Mouse (Mus musculus) cerebellum, postnatal 14 days (tissue): ENCODE measurements around the gene Hsf5.

Experiments
- DNase-seq, 2 experiments: peaks; one replicate each; pipeline ENCODE4 v3.0.0; 2021; ENCODE audit warnings: mixed read lengths in 2 of 2

Hsf5 gene

GRCm38 (mm10) chr11:87616790-87617474, at the start of gene Hsf5:
Hsf5 (plus strand) TSS chr11:87617164.
- no peak for DNase-seq

DNA sequence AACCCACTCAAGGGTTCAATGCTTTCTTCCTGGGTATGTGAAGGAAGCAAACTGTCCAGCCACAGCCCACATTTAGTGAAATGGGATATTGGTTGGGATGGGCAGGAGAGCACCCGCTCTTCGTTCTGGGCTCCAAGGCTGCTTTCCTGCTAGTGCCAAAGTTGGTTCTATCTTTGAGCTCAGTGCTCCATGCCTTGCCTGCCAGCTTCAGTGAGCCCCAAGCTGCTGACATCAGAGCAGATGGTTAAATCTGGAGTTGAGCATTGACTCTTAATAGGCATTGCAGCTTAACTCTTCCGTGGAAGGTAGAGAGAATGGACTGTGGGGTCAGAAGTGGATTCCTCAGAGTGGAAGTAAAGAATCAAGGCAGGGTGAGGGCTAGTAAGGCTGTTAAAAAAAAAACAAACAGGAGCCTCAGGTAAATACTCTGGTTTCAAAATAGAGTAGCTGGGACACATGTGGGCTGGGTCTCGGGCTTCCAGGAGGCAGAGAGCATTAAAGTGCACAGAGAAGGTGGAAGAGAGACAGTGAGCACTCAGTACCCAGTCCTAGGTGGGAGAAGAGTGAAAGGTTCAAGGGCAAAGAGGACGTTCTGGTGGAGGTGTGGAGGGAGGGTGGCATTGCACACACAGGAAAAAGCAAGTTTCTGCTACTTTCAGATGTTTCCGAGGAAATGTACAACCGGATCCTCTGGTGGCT, 48.6 kb upstream of the Hsf5 start, which contains the start of gene Sept4:
Gene Sept4 (plus strand): TSS at position 649 of the 699 bp plus-strand sequence.
- peak in 1 of 2 experiments; percentile 38 for DNase-seq

- no peak for DNase-seq
These were observed 46.2 kb upstream of the Hsf5 start for GRCm38 (mm10) chr11:87570743-87571142.

DNA sequence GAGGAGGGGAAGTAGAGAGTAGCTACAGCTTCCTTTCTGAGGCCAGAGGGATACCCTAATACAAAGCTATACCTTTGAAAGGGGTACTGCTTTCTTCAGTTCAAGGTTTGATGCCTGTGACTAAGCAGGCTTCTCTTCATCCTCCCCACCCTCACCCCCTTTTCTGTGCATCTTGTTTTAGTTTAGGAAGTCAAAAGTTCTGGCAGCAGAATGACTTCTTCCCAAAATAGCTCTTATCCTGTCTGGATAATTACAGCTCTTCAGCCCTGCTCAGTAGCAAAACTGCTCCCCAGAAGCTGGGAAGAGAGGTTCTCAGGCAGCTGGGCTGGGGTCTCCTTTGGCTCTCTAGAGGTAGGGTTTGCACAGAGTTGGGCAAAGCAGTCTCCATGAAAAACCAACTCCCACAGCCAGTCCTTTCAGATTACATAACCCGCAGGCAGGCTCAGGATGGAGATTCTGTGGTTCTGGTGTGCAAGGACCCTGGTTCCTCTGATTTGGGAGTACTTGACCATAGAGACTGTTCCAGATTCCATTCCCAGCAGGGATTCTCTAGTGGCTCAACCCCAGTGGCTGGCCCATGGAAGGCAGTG, 45.5 kb upstream of the Hsf5 start:
- no peak for DNase-seq

DNA sequence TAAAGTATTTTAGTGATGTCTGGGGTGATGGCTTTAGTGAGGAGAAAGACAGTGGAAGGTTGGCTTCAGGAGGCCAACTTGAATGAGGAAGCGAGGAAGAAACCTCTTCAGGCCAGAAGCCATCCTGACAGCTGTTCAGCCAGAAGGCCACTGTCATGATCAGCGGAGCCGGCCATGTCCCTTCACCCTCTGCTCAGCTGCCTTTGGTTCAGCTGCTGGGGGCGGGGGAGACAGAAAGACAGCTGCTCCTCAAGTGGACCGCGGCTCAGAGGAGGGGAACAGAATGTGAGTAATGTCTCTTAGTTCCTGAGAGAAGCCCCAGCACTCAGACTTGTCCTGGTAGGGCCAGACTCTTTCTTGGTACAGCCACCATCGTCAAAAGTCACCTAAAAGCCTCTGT, 43.2 kb upstream of the Hsf5 start:
- DNase-seq, result peak in 1 of 2 experiments; percentile 57

DNA sequence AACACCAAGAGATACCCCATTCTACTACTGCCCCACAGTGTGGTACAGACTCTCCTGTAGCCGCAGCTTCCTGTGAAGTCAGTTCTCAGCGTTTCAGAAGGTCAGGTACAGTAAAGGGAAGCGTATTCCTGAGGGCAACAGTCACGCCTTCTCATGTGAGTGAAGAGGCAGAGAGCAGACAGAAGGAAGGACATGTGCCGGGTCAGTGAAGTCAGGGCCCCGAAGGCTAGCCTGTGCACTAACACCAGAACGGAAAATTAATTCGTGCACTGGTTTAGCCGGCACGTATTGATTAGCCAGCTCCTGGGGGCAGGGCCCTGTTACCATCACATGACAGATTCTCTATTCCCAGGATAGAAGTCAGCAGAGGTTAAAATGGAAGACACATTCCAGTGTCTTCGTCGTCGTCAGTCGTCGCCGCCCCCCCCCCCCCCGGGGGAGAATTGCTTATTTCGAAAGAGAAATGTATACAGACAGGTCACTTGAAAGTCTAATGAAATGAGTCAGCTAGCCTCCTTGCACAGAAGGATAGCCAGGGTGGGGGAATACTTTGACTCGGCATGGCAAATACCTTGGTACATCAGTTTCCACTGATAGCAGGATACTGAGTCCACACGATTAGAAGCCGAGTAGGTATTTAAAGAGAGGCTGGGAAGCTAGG, 42.3 kb upstream of the Hsf5 start:
- no peak for DNase-seq

DNA sequence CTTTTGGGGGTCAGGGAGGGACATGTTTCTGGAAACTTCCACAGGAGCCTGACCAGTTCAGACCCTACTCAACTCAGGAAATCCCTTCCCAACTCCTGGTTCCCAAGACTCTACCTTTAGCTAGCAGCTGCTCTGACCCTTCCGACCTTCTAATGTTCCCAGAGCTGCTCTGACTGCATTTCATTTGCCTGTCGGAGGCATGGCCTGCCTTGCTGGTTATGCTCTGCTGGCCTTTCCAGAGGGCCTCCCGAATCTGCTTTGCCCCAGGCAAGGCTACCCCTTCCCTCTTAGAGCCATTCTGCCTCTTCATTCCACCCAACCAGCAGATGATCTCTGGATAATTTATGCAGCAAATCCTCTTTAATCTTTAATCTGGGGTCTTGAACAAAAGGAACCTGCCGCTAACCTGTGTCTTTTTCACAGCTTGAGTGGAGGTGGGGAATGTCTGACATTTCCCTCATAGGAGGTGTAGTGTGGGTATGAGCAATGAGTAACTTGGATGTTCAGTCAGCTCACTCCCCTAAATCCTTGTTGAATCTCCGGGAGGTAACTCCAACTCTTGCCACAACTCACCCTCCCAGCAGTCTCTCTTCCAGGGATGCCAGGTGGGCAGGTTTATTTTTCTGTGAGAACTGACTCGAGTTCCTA, 39.2 kb upstream of the Hsf5 start:
- DNase-seq, result no peak

GRCm38 (mm10) chr11:87578249-87578962, 38.6 kb upstream of the Hsf5 start:
- DNase-seq, result peak; percentile 86 to 88

DNA sequence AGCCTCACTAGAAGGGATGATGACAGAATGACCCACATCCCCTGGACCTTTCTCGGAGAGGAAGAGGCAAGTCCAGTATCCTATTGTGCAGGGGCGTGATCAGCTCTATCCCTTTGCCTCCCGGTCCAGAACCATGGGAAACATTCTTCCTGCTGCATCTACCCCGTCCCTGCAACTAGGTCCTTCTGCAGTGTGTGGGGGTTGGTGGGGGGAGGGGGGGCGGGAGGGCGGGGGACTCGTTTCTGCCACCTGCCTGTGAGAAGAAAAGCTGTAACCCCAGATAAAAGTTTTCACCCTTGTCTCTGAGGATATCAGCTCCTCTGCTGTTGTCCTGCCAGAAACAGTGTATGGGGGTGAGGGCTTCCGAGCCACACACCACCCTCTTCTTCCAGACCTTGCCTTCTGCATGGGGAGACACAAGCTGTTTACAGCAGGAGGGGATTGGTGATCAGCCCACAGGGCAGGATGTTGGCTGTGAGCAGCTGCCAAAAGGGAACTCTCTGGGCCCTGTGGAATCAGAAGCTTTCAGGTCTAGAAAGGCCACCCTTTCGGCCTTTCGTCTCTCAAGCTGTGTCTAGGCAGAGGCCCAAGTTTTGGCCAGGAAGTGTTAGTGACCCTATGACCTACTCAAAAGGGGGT, 37.9 kb upstream of the Hsf5 start:
- peak; percentile 67 to 72 for DNase-seq

DNA sequence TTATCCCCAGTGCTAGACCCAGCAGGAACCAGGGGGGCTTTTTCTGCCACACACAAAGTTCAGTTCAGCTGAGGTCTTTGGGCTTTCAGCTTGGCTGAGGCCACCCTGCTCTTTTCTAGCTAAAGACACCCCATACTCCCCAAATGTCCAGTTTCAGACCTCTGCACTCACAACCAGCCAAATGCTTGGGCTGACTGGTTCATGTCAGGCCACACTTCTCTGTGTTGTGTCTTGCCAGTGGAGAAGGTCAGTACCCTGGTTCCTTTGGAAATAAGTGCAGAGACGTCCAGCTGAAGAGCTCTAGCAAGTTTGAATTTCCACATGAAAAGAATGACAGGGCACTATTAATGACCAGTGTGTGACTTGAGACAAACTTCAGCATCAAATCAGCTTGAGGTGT, 37.3 kb upstream of the Hsf5 start:
- no peak for DNase-seq

DNA sequence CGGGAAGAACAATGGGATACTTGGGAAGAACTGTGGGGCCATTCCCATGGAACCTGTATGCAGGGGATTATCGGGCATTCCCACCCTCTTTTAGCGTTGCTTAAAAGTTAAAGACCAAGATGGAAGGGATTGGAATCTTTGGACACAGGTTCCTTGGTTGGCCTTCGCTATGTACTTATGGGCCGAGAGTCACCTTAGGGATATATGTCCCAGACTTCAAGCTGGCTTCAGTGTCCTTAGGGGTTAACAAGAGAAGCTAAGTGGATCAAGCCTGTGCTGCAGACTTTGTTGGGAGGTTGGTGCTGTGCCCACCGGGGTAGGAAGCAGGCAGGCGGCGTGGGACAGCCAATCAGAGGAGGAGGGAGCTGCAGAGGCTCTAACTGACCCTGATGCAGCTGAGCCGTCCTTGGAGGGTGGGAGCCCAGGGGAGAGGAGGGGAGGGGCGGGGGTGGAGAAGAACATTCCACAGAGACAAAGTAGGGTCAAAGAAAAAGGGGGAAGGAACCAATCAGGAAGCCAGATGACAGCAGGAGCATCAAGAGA, 36.4 kb upstream of the Hsf5 start:
- DNase-seq, result peak in 1 of 2 experiments; percentile 39

- DNase-seq, result peak in 1 of 2 experiments; percentile 44
These were observed 35.7 kb upstream of the Hsf5 start for GRCm38 (mm10) chr11:87581161-87581865.

GRCm38 (mm10) chr11:87581933-87582710, 34.8 kb upstream of the Hsf5 start:
- peak; percentile 51 to 61 for DNase-seq

DNA sequence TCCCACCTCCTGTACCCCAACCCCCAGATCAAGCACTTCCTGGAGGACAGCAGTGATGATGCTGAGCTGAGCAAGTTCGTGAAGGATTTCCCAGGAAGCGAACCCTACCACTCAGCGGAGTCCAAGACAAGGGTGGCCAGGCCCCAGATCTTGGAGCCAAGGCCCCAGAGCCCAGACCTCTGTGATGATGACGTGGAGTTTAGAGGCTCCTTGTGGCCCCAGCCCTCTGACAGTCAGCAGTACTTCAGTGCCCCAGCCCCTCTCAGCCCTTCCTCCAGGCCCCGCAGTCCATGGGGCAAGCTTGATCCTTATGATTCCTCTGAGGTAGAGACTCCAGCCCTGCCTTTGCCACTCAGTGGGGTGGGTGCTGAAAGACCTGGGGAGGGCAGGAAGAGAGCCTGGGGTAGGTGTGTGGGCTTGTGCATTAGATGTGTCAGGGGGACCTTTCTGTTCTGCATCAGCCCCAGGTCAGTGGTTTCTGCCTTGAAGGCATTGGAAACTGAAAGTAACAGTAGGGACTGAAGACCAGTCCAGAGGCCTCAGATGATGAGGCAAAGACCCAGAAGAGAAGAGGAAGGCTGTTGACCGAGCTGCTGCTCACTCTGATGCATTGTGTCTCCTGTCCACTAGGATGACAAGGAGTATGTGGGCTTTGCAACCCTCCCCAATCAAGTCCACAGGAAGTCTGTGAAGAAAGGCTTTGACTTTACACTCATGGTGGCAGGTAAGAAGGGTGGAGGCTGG, 33.5 kb upstream of the Hsf5 start:
- DNase-seq, result no peak

GRCm38 (mm10) chr11:87584711-87585505, 32.1 kb upstream of the Hsf5 start:
- DNase-seq, result no peak

- DNase-seq, result no peak
These were observed 29.6 kb upstream of the Hsf5 start for GRCm38 (mm10) chr11:87587211-87587874.

GRCm38 (mm10) chr11:87589605-87590004, 27.4 kb upstream of the Hsf5 start:
- no peak for DNase-seq
